Mouse (Mus musculus) brown adipose tissue, adult 24 weeks (tissue): ENCODE data around the gene Mpst. TPM values are rescaled to one million over a fixed set of nuclear protein-coding genes. Genes with fewer than 3 reads are reported as not detected.
A peak's percentile ranks its signal among the peaks of the same experiment; 100 is the strongest.

Experiments
- H3K27ac ChIP-seq: fragments of 200-500 bp; replicated peaks from 2 replicates; pipeline ENCODE4 v1.5.1; 2012; ENCODE audit warnings: low read depth, mild to moderate bottlenecking, low read length
- H3K4me1 ChIP-seq: fragments of 200-500 bp; 2 replicates; pipeline ENCODE4 v1.6.1; 2012; ENCODE audit warnings: low read length, mixed read lengths; ENCODE audit not compliant: control insufficient read depth, insufficient read depth, insufficient read length
- H3K4me3 ChIP-seq: fragments of 200-500 bp; 2 replicates; pipeline ENCODE4 v1.5.1; 2012; ENCODE audit warnings: low read depth, mild to moderate bottlenecking, low read length, moderate library complexity; ENCODE audit not compliant: insufficient read depth
- polyA plus RNA-seq: library from polyadenylated mRNA; stranded (reverse); fragments of >200 nt; gene quantifications from 2 replicates; pipeline ENCODE4 v1.2.4, GENCODE M21; 2012; ENCODE audit not compliant: missing spikeins, insufficient read depth, insufficient read length

Mpst gene
- polyA plus RNA-seq, 1 experiment: 22.1 TPM

DNA sequence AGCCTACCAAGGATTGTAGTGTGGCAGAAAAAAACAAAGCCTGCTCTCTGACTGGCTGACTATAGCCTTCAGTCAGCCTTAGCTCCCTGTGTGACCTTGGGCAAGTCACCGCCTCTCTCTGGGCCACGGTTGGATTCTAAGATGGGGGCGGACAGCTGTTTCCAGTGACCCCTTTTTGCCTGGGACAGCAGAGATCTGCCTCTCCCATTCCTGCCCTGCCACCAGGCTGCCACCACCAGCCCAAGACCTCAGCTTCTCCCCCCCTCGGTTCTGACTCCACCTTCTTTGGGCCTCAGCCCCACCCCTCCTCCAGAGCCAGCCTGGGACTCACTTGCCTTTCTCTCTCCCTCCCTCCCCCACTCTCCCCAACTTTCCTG is 31.8 kb downstream of the Mpst start:
- Histone ChIP-seq H3K4me1 (peaks cover 7% of the 10 kb centered on the region; the same call in 1 of the 2 replicates), H3K4me3 (no peak overlapping the region), H3K27ac (no peak overlapping the region)

DNA sequence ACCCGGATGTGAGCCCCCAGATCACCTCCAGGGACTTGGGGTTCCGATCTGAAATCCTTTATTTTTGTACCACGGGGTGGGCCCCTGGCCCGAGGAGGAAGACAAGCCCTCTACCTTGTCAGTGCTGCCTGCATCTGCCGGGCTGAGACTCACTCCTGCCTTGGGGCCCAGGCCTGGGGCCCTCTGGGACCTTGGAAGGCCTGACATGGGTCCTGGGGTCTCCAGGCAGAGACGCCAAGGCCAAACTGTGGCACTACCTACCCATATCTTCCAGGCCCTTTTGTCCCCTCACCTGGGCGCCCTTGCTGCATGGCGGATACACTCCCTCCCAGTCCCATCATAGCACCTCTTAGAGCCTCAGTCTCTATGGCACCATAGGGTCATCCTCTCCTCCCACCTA is 32.3 kb downstream of the Mpst start:
- Histone ChIP-seq H3K27ac (no peak overlapping the region), H3K4me1 (peaks cover 7% of the 10 kb centered on the region; the same call in 1 of the 2 replicates), H3K4me3 (no peak overlapping the region)

DNA sequence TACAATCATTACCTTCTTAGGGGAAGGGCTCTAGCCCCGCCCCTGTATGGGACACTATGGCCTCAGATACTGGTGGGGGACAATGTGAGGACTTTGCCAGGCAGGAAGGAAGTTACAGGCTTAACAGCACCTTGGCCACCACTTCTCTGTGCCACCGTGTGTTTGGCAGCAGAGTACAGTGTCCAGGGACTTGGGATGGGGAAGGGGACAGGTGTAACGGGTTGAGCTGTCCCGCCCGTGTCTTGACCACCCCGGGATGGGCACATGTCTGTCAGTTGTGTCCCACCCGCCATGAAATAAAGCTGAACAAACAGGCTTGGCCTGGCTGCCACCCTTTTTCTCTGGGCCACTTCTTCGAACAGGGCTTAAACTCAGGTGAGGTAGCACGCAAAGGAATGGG is 32.8 kb downstream of the Mpst start:
- Histone ChIP-seq H3K27ac (no peak overlapping the region), H3K4me3 (no peak overlapping the region), H3K4me1 (peaks cover 7% of the 10 kb centered on the region; the same call in 1 of the 2 replicates)

DNA sequence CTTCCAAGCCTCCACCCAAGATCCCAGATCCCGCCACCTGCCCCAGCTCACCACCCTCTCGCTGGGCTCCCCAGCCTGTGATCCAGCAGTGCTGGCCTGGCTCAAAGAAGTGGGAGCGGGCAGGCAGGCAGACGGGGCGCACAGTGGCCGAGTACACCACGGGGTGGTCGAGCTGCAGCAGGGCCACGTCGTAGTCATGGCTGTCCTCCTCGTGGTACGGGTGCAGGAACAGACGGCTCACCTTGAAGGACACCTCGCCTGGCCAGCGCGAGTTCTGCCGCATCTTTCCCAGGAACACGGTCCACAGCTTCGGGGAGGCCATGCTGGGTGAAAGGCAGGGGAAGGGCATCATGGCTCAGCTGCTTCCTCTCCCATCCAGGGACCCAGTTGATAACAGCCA is 36.0 kb downstream of the Mpst start:
- Histone ChIP-seq H3K4me3 (no peak overlapping the region), H3K4me1 (no peaks in the 10 kb centered on the region), H3K27ac (no peak overlapping the region)

DNA sequence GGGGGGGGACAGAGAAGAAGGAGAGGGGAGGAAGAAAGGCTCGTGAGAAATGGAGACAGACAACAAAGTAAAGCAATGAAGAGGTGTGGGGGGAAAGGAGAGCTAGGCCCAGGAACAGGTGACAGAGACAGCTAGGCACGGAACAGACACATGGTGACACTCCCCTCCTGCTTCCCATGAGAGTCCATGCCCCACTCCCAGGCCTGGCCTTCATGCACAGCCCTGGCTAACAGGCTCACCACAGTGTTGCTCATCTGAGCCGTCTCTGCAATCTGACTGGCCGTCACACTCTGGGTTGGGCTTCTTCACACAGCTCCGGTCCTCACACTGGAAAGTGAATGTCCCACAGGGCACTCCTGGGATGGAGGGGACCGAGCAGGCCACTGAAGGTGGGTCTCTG is 37.6 kb downstream of the Mpst start:
- Histone ChIP-seq H3K4me3 (no peak overlapping the region), H3K4me1 (peaks cover 1% of the 10 kb centered on the region; the same call in 1 of the 2 replicates), H3K27ac (no peak overlapping the region)

DNA sequence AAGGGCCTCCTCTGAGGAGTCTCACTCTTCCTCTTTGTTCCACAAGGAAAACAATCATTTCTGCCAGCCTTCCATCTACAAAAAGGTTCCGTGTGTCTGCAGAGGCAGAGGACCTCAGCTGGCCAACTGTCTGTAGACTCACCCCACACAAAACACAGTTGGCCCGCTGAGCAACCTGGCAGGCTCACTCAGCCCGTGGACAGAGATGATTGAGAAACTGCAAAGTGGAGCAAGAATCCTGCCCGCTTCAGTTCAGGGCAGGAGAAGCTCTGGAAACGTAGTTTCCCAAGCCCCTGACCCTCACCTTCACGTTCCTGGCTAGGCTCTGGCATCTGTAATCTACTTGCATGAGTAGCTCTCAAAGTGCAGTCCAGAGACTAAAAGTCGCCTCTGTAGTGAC is 40.9 kb downstream of the Mpst start:
- peaks cover 15% of the 10 kb centered on the region for H3K4me1 ChIP-seq
- no peak overlapping the region for H3K4me3 ChIP-seq
- H3K27ac ChIP-seq: peak overlapping the region; percentile 43

DNA sequence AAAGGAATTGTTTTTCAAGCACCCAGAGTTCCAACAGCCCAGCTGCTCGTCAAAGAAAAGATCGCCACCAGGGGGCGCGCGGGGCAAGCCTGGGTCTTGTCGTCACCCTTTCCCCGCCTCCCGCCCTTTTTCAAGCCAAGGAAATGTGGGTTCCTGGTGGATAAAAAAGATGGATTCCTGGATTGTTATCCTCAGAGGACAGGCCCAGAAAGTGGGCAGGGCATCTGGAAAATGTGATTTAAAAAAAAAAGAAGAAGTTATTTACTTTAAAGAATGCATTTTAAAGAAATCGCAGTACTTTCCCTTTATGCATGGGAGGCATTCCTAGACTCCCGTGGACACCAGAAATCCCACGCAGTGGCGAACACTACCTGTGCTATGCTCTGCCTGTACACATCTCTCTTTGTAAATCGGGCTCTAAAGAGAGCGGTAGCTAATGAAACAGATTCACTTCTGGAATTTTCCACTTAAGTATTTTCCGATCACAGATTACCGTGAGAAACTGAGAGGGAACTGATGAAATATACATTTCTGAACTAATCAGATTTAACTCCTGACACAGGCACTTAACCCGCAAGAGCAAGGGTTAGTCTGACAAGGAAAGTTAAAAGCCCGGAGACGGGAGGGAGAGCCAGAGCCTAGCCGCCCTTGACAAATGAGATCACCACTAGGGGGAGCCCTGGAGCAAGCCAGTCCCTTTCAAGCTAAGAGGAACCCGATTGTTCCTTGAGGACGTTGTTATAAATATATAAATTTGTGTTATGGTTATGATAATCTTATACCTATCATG is 41.7 kb downstream of the Mpst start:
- Histone ChIP-seq H3K4me3 (peak overlapping the region; percentile 50), H3K27ac (peak overlapping the region; percentile 89), H3K4me1 (peaks cover 15% of the 10 kb centered on the region)

DNA sequence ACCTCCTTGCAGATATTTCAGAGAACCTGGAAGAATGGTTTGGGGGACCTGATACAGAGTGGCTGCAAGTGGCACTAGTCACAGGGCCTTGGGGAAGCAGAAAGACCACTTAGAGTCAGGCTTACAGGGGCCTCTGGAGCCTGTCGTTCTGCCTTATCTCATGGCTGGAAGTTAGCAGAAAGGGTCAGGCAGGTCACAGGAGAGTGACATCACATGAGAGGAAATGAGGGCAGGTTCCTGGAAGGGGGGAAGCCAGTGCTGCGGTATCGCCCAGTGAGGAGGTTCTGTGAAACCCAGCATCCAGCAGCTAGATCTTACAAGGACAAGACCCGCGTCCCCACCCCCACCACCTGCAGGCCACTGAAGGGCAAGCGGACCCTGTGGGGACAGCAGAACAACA is 42.9 kb downstream of the Mpst start:
- H3K4me3 ChIP-seq: no peak overlapping the region
- H3K27ac ChIP-seq: peak overlapping the region; percentile 47
- H3K4me1 ChIP-seq: peaks cover 15% of the 10 kb centered on the region

DNA sequence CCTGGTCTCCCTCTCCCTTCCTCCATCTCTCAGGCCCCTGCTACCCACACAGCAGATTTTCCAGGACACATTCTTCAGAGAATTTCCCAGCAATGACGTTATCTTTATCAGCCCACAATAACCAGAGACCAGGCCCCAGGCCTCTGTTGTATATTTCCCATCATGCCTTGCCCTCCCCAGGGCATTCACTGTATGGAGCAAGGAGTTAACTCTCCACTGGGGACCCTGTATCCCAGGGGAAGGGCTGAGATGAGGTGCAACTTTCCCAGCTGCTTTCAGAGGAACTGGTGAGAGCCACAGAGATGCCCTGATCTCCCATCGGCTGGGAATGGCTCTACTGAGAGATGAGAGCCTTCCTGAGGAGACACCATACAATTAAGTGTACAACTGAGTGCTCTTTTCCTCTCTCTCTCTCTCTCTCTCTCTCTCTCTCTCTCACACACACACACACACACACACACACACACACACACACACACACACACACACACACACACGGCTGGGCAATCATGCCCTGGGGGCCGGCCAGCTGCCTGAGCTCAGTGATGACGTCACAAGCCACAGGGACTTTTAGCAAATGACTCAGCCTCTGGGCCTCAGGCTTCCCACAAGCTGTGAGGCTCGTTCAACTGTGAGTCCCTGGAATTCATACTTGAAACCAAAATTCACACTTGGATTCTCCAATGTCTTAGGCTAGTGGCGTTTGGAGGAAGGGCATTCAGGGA is 43.6 kb downstream of the Mpst start:
- Histone ChIP-seq H3K27ac (peak overlapping the region; percentile 47), H3K4me3 (no peak overlapping the region), H3K4me1 (peaks cover 15% of the 10 kb centered on the region)

DNA sequence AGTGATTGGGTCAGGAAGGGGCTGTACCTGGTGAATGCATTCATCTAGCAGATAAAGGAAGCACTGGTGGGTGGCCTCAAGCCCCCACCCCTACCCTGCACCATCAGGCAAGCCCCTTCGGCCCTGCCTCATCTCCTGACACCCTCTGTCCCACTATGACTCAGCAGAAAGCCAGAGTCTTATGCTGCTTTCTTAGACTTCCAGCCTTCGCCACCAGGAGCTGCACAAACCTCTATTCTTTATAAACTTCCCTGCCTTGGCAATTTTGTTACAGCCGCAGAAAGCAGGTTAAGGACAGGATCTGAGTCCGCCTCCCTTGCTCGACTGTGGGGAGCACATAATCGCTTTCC is 44.2 kb downstream of the Mpst start:
- H3K27ac ChIP-seq: peak overlapping the region; percentile 37; the same call in 1 of the 2 replicates
- peaks cover 15% of the 10 kb centered on the region for H3K4me1 ChIP-seq
- no peak overlapping the region for H3K4me3 ChIP-seq

DNA sequence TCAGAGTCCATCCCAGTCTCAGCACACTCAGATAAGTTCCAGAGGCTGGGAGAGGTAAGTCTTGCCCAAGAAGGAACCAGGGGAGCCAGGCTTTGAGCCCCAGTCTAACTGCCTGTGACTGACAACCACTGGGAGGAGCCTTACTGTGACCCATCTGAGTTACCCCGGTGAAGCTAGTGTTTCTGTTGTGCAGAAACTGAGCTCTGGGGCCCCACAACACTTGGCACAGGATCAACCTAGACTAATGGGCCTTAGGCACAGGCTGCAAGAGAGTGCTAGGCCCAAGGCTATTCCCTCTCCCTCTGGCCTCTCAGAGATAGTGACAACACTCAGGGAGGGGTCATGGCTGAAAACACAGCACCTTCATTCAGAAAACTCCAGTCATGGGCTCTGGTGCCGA is 45.0 kb downstream of the Mpst start:
- H3K27ac ChIP-seq: no peak overlapping the region
- H3K4me1 ChIP-seq: peaks cover 15% of the 10 kb centered on the region

DNA sequence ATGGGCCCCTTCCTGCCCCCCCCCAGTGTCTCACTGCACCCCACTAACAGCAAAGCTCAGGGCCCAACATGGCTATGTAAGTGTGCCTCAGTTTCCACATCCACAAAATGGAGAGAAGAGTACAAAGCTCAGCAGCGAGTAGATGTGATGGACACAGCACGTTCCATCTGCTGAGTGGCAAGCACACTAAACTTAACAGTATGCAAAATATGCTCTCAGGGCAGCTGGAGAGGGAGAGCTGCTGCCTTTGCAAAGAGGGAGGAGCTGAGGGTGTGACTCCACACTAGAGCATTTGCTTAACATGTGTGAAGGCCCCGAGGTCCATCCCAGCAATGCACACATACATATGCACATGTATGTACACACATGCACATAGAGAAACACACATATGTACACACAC is 46.7 kb downstream of the Mpst start:
- H3K4me3 ChIP-seq: no peak overlapping the region
- H3K4me1 ChIP-seq: peaks cover 15% of the 10 kb centered on the region
- no peak overlapping the region for H3K27ac ChIP-seq

More for the DNA sequence above, 45.0 kb downstream of the Mpst start:
- no peak overlapping the region for H3K4me3 ChIP-seq

DNA sequence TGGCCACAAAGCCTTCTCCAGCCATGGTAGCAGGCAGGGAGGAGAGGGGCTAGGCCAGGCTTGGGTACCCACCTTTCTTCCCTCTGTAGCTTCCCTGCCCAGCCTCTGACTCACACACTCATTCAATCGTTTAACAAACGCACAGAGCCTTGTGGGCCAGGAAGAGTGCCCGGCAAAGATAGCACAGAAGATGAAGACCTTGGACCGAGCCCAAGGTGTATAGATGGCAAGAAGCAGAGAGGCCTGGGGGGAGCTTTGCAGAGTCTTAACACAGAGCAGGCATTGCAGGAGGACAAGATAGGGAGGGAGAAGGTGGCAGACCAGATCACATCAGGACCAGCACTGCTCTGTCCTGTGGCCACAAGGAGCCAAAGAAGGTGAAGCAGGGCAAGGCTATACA is 49.0 kb downstream of the Mpst start:
- Histone ChIP-seq H3K27ac (no peak overlapping the region), H3K4me3 (no peak overlapping the region), H3K4me1 (peaks cover 2% of the 10 kb centered on the region; the same call in 1 of the 2 replicates)

DNA sequence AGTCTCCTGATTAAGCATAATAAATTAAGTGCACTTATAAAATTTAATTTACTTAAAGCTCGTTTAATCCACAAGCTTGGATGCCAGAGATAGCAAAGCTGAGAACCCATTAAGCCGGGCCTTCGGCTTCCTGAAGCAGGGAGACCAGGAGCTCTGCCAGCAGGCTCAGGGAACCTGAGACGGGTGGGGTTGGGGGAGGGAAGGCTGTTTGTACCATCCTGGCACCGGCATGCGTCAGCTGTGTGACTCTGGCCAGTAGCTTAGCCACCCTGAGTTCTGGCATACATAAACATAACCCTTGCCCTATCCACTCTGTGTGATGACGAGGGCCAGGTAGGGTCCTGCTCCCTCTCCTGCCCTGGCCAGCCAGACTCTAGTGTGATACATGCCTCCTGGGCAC is 49.8 kb downstream of the Mpst start:
- H3K4me1 ChIP-seq: no peaks in the 10 kb centered on the region
- no peak overlapping the region for H3K4me3 ChIP-seq
- no peak overlapping the region for H3K27ac ChIP-seq

DNA sequence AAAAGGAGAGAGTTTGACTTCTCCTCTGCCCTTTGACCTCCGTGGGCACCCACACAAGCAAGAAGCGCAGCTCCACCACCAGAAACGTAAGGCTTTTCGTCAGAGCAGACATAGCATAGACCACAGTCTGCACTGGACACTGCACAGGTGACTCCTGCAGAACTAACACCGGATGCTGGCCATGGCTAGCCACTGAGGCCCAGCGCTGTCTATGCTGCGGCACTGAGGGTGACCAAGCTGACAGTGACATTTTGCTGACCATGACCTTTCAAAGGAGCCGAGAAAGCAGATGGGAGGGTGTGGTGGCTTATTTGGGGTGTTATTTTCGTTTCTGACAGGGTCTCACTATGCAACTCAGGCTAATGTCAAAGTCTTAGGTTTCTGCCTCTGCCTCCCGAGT is 51.0 kb downstream of the Mpst start:
- H3K4me3 ChIP-seq: no peak overlapping the region
- H3K4me1 ChIP-seq: no peaks in the 10 kb centered on the region
- H3K27ac ChIP-seq: no peak overlapping the region

DNA sequence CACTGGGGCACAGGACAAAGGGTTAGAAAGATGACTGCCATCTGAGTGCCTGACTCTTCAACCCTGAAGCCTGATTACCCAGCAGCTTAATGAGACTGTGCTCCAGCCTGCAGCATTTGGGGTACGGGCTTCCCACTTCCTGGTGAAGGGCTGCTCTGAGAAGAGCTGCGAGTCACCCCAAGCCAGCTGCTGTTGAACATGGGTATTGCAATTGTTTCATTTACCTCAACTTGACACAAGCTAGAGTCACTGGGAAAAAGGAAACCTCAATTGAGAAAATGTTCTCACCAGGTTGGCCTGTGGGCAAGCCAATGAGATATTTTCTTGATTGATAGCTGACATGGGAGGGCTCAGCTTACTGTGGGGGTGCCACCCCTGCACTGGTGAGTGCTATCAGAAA is 56.8 kb downstream of the Mpst start:
- Histone ChIP-seq H3K4me1 (peaks cover 2% of the 10 kb centered on the region; the same call in 1 of the 2 replicates), H3K4me3 (no peak overlapping the region), H3K27ac (no peak overlapping the region)
